Mouse (Mus musculus) central nervous system, embryonic 18 days (tissue): ENCODE results near the gene Iqcb1. TPM values are rescaled to one million over a fixed set of nuclear protein-coding genes. Genes with fewer than 3 reads are reported as not detected.

ENCODE experiments used
- polyA plus RNA-seq: library from polyadenylated mRNA; depleted of rRNA; stranded (reverse); fragments of >200 nt; gene quantifications from 2 replicates; pipeline ENCODE4 v1.2.3, GENCODE M21; 2012; rRNA removed

The Iqcb1 gene
- 27.6 and 29.8 TPM in 2 replicates for polyA plus RNA-seq

GRCm38 (mm10) chr16:36828054-36828786 lies at the start of gene Iqcb1:
TSS of gene Iqcb1 (plus strand) at chr16:36828385.

GRCm38 (mm10) chr16:36784594-36785313 lies 43.4 kb upstream of the Iqcb1 start, which contains the start of gene Slc15a2:
TSS of gene Slc15a2 (minus strand) at chr16:36784962.

GRCm38 (mm10) chr16:36874583-36875275 lies 46.5 kb downstream of the Iqcb1 start, which contains the start of the genes Eaf2 and Golgb1:
TSS of gene Eaf2 (minus strand) at chr16:36875003.
TSS of gene Golgb1 (plus strand) at chr16:36875140.

Other genes starting within 250 kb of the Iqcb1 start
- 0.94 and 1.2 TPM in 2 replicates for gene Cd86, start 162.3 kb upstream of the Iqcb1 start, polyA plus RNA-seq
- gene Ildr1, start 134.4 kb upstream of the Iqcb1 start, polyA plus RNA-seq, result 0.41 and 0.45 TPM in 2 replicates
- 16.4 and 21.7 TPM in 2 replicates for gene Slc15a2, start 43.4 kb upstream of the Iqcb1 start, polyA plus RNA-seq
- 0.44 and 0.68 TPM in 2 replicates for gene Eaf2, start 46.6 kb downstream of the Iqcb1 start, polyA plus RNA-seq
- 36.1 and 38.0 TPM in 2 replicates for gene Golgb1, start 46.8 kb downstream of the Iqcb1 start, polyA plus RNA-seq
- 2.1 and 2.2 TPM in 2 replicates for gene Hcls1, start 106.6 kb downstream of the Iqcb1 start, polyA plus RNA-seq
- 0.08 and 0.21 TPM in 2 replicates for gene Fbxo40, start 162.1 kb downstream of the Iqcb1 start, polyA plus RNA-seq
- 3.0 and 3.4 TPM in 2 replicates for gene Polq, start 183.4 kb downstream of the Iqcb1 start, polyA plus RNA-seq